Mouse (Mus musculus): ENCODE data around the gene Sv2a. TPM values are rescaled to one million over a fixed set of nuclear protein-coding genes. Genes with fewer than 3 reads are reported as not detected.
A peak's percentile ranks its signal among the peaks of the same experiment; 100 is the strongest.

The Sv2a gene
- polyA plus RNA-seq, 1 experiment from 2014 or later: 4.1 TPM

DNA sequence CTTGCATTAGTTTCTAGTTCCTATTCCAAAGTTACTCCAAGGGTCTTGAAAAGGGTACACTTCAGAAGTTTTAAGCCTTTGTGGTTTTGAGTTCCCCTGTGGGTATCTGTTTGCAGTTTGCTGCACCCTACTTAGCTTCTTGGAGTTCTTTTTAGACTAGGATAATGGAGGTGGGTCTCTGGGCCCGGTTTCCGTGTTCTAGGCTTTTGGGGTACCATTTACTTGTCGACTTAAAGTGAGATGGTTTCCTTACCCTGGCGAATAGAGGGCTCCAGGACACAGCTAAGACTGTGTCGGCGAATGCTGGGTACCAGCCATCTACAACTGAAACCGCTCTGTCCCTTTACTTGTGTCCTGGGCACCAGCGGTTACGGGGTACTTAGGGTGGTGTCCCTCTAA, 40.7 kb downstream of the Sv2a start:
- no peak for ATAC-seq (ENCODE audit: insufficient read depth, low FRiP score)
- Histone ChIP-seq H3K4me3 (replicated peaks; ENCODE audit: low read length) (peak overlapping the region; percentile 50), H3K9me3 (replicated peaks; ENCODE audit: control insufficient read depth, low read length) (no peaks in the 10 kb centered on the region), H3K27me3 (ENCODE audit: control insufficient read depth, insufficient read depth, low read length) (no peaks in the 10 kb centered on the region), H3K4me1 (ENCODE audit: control insufficient read depth, insufficient read depth, low read length) (peaks cover 31% of the 10 kb centered on the region), H3K36me3 (ENCODE audit: control insufficient read depth, insufficient read depth, low read length) (no peaks in the 10 kb centered on the region), H3K27ac (ENCODE audit: low read length) (peak overlapping the region; percentile 98), H3K9ac (ENCODE audit: low read length) (peak overlapping the region; percentile 76), H3K4me2 (ENCODE audit: low read depth, low read length) (peak overlapping the region; percentile 82)
- WGBS: 18% methylated on average over 9 of the region's 9 CpGs

- H3K4me2 ChIP-seq (ENCODE audit: low read depth, low read length): peak overlapping the region; percentile 82
- H3K36me3 ChIP-seq (ENCODE audit: control insufficient read depth, insufficient read depth, low read length): no peaks in the 10 kb centered on the region
- H3K9me3 ChIP-seq (replicated peaks; ENCODE audit: control insufficient read depth, low read length): no peaks in the 10 kb centered on the region
- H3K4me3 ChIP-seq (replicated peaks; ENCODE audit: low read length): no peak overlapping the region
- H3K9ac ChIP-seq (ENCODE audit: low read length): no peak overlapping the region
- peaks cover 31% of the 10 kb centered on the region for H3K4me1 ChIP-seq (ENCODE audit: control insufficient read depth, insufficient read depth, low read length)
- WGBS: 86% methylated on average over 4 of the region's 4 CpGs
- ATAC-seq (ENCODE audit: insufficient read depth, low FRiP score): no peak
- no peak overlapping the region for H3K27ac ChIP-seq (ENCODE audit: low read length)
- no peaks in the 10 kb centered on the region for H3K27me3 ChIP-seq (ENCODE audit: control insufficient read depth, insufficient read depth, low read length)
Measured at GRCm38 (mm10) chr3:96222774-96223173, 41.8 kb downstream of the Sv2a start.

DNA sequence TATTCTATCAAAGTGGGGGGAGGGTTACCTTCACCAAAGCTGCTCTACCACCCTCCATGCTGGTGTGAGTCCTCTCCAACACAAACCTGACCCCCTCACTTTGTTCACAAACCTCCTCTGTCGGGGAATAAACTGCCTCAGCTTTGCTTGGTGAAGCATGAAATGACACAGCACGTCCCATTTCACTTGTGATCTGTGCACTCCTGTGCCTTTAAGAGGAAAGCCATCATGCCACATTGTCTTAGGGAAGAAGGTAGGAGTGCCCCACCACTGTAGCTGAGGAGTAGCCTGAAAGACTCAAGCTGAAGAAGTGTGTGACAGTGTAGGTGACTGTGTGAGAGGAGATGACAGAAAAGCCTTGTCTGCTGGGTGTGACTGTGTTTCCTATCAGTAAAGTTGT, 44.5 kb downstream of the Sv2a start:
- no peak for ATAC-seq (ENCODE audit: insufficient read depth, low FRiP score)
- Histone ChIP-seq H3K27me3 (ENCODE audit: control insufficient read depth, insufficient read depth, low read length) (no peaks in the 10 kb centered on the region), H3K4me2 (ENCODE audit: low read depth, low read length) (no peak overlapping the region), H3K4me1 (ENCODE audit: control insufficient read depth, insufficient read depth, low read length) (peaks cover 23% of the 10 kb centered on the region), H3K9ac (ENCODE audit: low read length) (0 out of 2 replicates have a peak overlapping the region, but pooled peaks have one; percentile 10), H3K36me3 (ENCODE audit: control insufficient read depth, insufficient read depth, low read length) (no peaks in the 10 kb centered on the region), H3K27ac (ENCODE audit: low read length) (no peak overlapping the region), H3K9me3 (replicated peaks; ENCODE audit: control insufficient read depth, low read length) (no peaks in the 10 kb centered on the region), H3K4me3 (replicated peaks; ENCODE audit: low read length) (no peak overlapping the region)
- WGBS: 53% methylated on average over 2 of the region's 2 CpGs

DNA sequence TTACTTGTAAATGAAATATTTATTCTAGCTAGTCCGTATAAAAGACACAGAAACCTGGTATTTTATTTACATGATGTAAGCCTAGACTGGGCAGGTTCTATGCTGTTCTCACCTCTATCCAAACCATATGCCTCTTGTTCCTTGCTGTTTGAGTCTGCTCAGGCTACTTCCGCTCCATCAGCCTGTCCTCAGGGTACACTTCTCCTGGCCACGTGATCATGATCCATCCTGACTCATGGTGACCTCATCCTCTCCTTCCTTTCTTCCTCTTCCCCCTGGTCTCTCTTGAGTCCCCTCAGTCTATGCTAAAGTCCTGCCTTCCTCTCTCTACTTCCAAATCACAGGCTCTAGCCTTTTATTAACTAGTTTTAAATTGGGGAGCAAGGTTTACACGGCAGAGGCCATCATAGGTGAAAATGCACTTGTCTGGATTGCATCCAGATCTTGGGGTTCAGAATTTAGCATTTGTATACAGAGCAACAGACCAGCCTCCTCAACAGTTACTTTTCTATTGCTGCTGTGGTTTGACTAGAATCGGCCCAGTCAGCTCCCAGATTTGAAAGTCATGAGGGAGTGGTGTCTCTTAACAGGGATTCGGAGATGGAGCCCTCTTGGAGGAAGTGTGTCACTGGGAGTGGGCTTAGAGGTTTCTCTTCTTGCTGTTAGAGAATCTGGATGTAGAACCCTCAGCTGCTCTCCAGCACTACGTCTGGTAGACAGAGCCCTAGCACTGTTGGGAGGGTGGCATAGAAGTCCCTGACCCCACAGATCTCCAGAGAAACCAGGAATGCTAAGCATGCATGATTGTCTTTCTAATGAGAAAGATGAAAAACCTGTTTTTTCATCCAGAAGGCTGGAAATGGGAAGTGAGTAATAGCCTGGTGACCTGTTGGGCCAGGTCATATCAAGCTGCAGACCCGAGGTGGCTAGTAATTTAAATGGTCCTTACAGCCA, 46.0 kb downstream of the Sv2a start:
- ATAC-seq (ENCODE audit: insufficient read depth, low FRiP score): no peak; the same call in 1 of the 2 replicates
- 59% methylated on average over 8 of the region's 8 CpGs for WGBS
- peaks cover 14% of the 10 kb centered on the region for H3K4me1 ChIP-seq (ENCODE audit: control insufficient read depth, insufficient read depth, low read length)

GRCm38 (mm10) chr3:96228828-96229227, 47.9 kb downstream of the Sv2a start:
- H3K9me3 ChIP-seq (replicated peaks; ENCODE audit: control insufficient read depth, low read length): no peaks in the 10 kb centered on the region
- H3K27ac ChIP-seq (ENCODE audit: low read length): no peak overlapping the region
- no peak for ATAC-seq (ENCODE audit: insufficient read depth, low FRiP score)
- no peaks in the 10 kb centered on the region for H3K36me3 ChIP-seq (ENCODE audit: control insufficient read depth, insufficient read depth, low read length)
- no peaks in the 10 kb centered on the region; the same call in 1 of the 2 replicates for H3K4me1 ChIP-seq (ENCODE audit: control insufficient read depth, insufficient read depth, low read length)
- H3K27me3 ChIP-seq (ENCODE audit: control insufficient read depth, insufficient read depth, low read length): no peaks in the 10 kb centered on the region
- H3K4me3 ChIP-seq (replicated peaks; ENCODE audit: low read length): no peak overlapping the region
- 77% methylated on average over 2 of the region's 2 CpGs for WGBS
- H3K4me2 ChIP-seq (ENCODE audit: low read depth, low read length): no peak overlapping the region
- no peak overlapping the region for H3K9ac ChIP-seq (ENCODE audit: low read length)

More for the DNA sequence above, 46.0 kb downstream of the Sv2a start:
- Histone ChIP-seq H3K36me3 (ENCODE audit: control insufficient read depth, insufficient read depth, low read length) (no peaks in the 10 kb centered on the region), H3K9ac (ENCODE audit: low read length) (no peak overlapping the region), H3K4me3 (replicated peaks; ENCODE audit: low read length) (no peak overlapping the region), H3K4me2 (ENCODE audit: low read depth, low read length) (no peak overlapping the region), H3K27ac (ENCODE audit: low read length) (no peak overlapping the region), H3K9me3 (replicated peaks; ENCODE audit: control insufficient read depth, low read length) (no peaks in the 10 kb centered on the region), H3K27me3 (ENCODE audit: control insufficient read depth, insufficient read depth, low read length) (no peaks in the 10 kb centered on the region)

DNA sequence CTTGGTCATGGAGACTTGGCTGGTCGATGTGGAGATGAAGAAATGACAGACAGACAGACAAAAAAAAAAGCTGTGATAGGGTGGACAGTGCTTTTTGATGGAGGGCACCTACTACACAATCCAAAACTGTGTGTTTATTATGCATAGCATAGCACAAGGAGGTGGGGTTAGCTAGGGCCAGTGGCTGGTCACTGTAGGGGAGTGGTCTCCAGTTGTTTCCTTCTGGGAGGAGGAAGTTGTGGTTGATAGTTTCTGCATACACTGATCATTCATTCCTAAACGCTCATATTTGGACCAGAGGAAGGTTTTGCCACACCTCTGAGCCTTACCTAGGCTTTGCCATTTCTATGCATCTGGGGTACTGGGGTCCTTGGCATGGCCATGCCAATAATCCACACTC, 49.5 kb downstream of the Sv2a start:
- Histone ChIP-seq H3K9me3 (replicated peaks; ENCODE audit: control insufficient read depth, low read length) (no peaks in the 10 kb centered on the region), H3K4me3 (replicated peaks; ENCODE audit: low read length) (no peak overlapping the region), H3K27ac (ENCODE audit: low read length) (no peak overlapping the region), H3K36me3 (ENCODE audit: control insufficient read depth, insufficient read depth, low read length) (no peaks in the 10 kb centered on the region), H3K4me2 (ENCODE audit: low read depth, low read length) (no peak overlapping the region), H3K9ac (ENCODE audit: low read length) (no peak overlapping the region), H3K27me3 (ENCODE audit: control insufficient read depth, insufficient read depth, low read length) (no peaks in the 10 kb centered on the region), H3K4me1 (ENCODE audit: control insufficient read depth, insufficient read depth, low read length) (no peaks in the 10 kb centered on the region; the same call in 1 of the 2 replicates)
- WGBS: 73% methylated on average over 2 of the region's 2 CpGs
- ATAC-seq (ENCODE audit: insufficient read depth, low FRiP score): no peak

DNA sequence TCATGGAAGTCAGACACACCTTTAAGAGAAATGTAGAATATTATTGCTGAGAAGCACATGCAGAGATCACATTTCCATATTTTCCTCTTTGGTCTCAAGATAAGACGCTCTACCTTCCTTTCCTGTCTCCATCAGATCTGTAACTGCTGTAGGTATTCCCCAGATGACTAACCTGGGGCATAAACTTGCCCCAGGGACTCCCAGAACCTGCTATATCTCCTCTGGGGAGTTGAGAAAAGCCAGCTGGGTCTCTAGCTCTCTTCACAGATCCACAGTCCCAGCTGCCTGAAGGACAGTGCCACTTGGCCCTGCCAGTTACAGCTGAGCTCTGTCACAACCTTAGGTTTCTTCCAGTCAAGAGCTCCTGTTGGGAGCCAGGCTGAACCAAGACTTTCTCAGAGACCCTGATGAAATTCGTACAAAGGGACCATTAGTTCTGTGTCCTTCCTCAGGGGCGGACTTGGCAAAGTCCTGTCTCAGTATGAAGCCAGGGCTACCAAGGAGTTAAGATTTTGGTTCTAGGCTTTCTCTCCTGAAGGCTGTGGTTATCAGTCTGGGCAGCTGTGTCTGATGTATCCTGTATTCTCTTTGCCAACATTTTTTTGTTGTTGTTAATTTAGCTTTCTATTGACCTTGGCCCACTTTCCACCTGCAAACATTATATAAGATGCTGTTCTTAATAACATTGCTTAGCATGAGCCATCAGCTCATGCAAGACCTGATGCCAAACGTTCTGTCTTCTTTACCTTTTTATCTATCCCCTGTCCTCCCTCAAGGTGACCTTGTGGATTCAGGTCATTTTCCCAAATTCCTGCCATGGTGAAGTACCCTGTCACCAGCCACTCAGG, 50.2 kb downstream of the Sv2a start:
- no peaks in the 10 kb centered on the region for H3K27me3 ChIP-seq (ENCODE audit: control insufficient read depth, insufficient read depth, low read length)
- H3K27ac ChIP-seq (ENCODE audit: low read length): no peak overlapping the region
- H3K4me3 ChIP-seq (replicated peaks; ENCODE audit: low read length): no peak overlapping the region
- H3K9ac ChIP-seq (ENCODE audit: low read length): no peak overlapping the region
- H3K9me3 ChIP-seq (replicated peaks; ENCODE audit: control insufficient read depth, low read length): no peaks in the 10 kb centered on the region
- 70% methylated on average over 4 of the region's 4 CpGs for WGBS
- no peak overlapping the region for H3K4me2 ChIP-seq (ENCODE audit: low read depth, low read length)
- no peaks in the 10 kb centered on the region; the same call in 1 of the 2 replicates for H3K4me1 ChIP-seq (ENCODE audit: control insufficient read depth, insufficient read depth, low read length)
- ATAC-seq (ENCODE audit: insufficient read depth, low FRiP score): no peak
- no peaks in the 10 kb centered on the region for H3K36me3 ChIP-seq (ENCODE audit: control insufficient read depth, insufficient read depth, low read length)

DNA sequence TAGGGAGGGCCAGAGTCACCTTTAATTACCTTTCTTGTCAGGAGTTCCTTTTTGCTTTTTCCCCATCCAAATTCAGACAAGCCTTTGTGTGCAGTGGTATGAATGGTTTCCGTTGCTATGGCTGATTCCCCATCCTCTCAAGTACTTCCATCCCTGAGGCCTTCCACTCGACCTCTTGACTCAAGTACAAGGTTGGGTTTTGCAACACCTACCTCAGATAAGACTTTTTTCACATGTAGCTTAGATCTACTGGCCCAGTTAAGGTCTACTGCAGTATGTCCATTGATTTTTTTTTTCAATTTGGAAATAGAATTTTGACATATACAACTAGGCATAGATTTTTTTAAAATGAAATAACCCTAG, 50.8 kb downstream of the Sv2a start:
- no peaks in the 10 kb centered on the region for H3K27me3 ChIP-seq (ENCODE audit: control insufficient read depth, insufficient read depth, low read length)
- no peak overlapping the region for H3K9ac ChIP-seq (ENCODE audit: low read length)
- no peak for ATAC-seq (ENCODE audit: insufficient read depth, low FRiP score)
- WGBS: 59% methylated on average over 2 of the region's 2 CpGs
- no peak overlapping the region for H3K4me3 ChIP-seq (replicated peaks; ENCODE audit: low read length)
- H3K27ac ChIP-seq (ENCODE audit: low read length): no peak overlapping the region
- no peaks in the 10 kb centered on the region for H3K36me3 ChIP-seq (ENCODE audit: control insufficient read depth, insufficient read depth, low read length)
- no peaks in the 10 kb centered on the region for H3K9me3 ChIP-seq (replicated peaks; ENCODE audit: control insufficient read depth, low read length)
- no peak overlapping the region for H3K4me2 ChIP-seq (ENCODE audit: low read depth, low read length)
- peaks cover under 1% of the 10 kb centered on the region for H3K4me1 ChIP-seq (ENCODE audit: control insufficient read depth, insufficient read depth, low read length)

DNA sequence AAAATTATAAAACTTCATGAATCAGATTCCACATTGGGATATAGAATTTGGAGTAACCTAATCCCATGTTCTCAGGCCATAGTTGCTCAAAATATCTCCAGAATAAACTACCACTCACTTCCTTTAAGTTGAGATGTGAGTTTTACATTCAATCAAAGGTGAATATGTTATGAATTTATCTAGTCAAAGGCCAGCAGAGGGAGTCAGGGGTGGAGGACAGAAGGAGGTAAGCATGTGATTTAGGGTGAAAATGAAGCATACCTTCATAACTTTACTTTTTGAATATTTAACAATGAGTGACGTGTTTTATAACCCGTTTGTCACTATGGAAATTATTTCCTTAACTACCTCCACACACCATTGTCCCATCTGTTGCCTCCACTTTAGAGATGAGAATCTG, 54.0 kb downstream of the Sv2a start:
- ATAC-seq (ENCODE audit: insufficient read depth, low FRiP score): no peak
- Histone ChIP-seq H3K4me3 (replicated peaks; ENCODE audit: low read length) (no peak overlapping the region), H3K36me3 (ENCODE audit: control insufficient read depth, insufficient read depth, low read length) (no peaks in the 10 kb centered on the region), H3K27ac (ENCODE audit: low read length) (no peak overlapping the region), H3K4me1 (ENCODE audit: control insufficient read depth, insufficient read depth, low read length) (peaks cover 15% of the 10 kb centered on the region), H3K27me3 (ENCODE audit: control insufficient read depth, insufficient read depth, low read length) (no peaks in the 10 kb centered on the region), H3K9ac (ENCODE audit: low read length) (no peak overlapping the region), H3K9me3 (replicated peaks; ENCODE audit: control insufficient read depth, low read length) (no peaks in the 10 kb centered on the region), H3K4me2 (ENCODE audit: low read depth, low read length) (no peak overlapping the region)
- WGBS: 91% methylated on average over 2 of the region's 2 CpGs
